Mouse (Mus musculus) CH12.LX (cell line): ENCODE results near the gene Mllt3. TPM values are rescaled to one million over a fixed set of nuclear protein-coding genes. Genes with fewer than 3 reads are reported as not detected.

Experiments used
- DNase-seq: peaks from one replicate; pipeline ENCODE4 v3.0.0-alpha.2; 2013; ENCODE audit errors: extremely low read depth
- H3K27ac ChIP-seq: 2 replicates; pipeline ENCODE4 v1.5.1; 2012; ENCODE audit warnings: low read depth, mild to moderate bottlenecking, control low read depth, moderate library complexity; ENCODE audit not compliant: insufficient read depth
- H3K27me3 ChIP-seq: replicated peaks from 2 replicates; pipeline ENCODE3; 2012; ENCODE audit warnings: inconsistent platforms
- H3K36me3 ChIP-seq, 2 experiments: replicated peaks in 1 of 2; 2 replicates each; pipeline versions ENCODE3 to v1.6.1; 2012; ENCODE audit warnings: inconsistent platforms in 1 of 2, low read length in 1 of 2, mild to moderate bottlenecking in 1 of 2, mixed read lengths in 1 of 2, moderate library complexity in 1 of 2; ENCODE audit not compliant: control insufficient read depth in 1 of 2, insufficient read depth in 1 of 2
- H3K4me1 ChIP-seq, 2 experiments: 2 replicates each; pipeline ENCODE4 v1.6.1; 2012; ENCODE audit warnings: inconsistent platforms in 1 of 2, moderate library complexity in 1 of 2; ENCODE audit not compliant: insufficient read depth in 2 of 2, control insufficient read depth in 1 of 2
- H3K4me2 ChIP-seq: 2 replicates; pipeline ENCODE4 v1.6.1; 2012; ENCODE audit warnings: low read depth, mild to moderate bottlenecking, control low read depth; ENCODE audit not compliant: poor library complexity, insufficient read depth, severe bottlenecking
- H3K4me3 ChIP-seq, 3 experiments: fragments of 150-350 bp in 1 of 3; sonication (generic) in 1 of 3; replicated peaks in 1 of 3; 2 replicates each; pipeline versions ENCODE3 to v1.5.1; 2011 to 2012; ENCODE audit warnings: low read depth in 2 of 3, low read length in 2 of 3, mild to moderate bottlenecking in 2 of 3, moderate library complexity in 2 of 3, control low read depth in 1 of 3, improper control_type of control experiment in 1 of 3, inconsistent platforms in 1 of 3, mixed read lengths in 1 of 3; ENCODE audit not compliant: poor library complexity in 1 of 3
- H3K79me2 ChIP-seq: replicated peaks from 2 replicates; pipeline ENCODE4 v1.6.1; 2012; ENCODE audit warnings: mild to moderate bottlenecking, moderate library complexity; ENCODE audit not compliant: control insufficient read depth, poor library complexity, insufficient read depth, severe bottlenecking; ENCODE audit errors: extremely low read depth
- H3K9ac ChIP-seq: 2 replicates; pipeline ENCODE4 v1.6.1; 2012; ENCODE audit warnings: low read depth, mild to moderate bottlenecking, control low read depth, moderate library complexity; ENCODE audit not compliant: insufficient read depth
- H3K9me3 ChIP-seq: replicated peaks from 2 replicates; pipeline ENCODE3; 2012; ENCODE audit warnings: low read length, inconsistent platforms, mixed read lengths
- BHLHE40 ChIP-seq: IDR thresholded peaks from 2 replicates; pipeline ENCODE4 v1.6.1; 2011; ENCODE audit warnings: mild to moderate bottlenecking, low read depth, low read length, improper control_type of control experiment
- CHD2 ChIP-seq: IDR thresholded peaks from 2 replicates; pipeline ENCODE4 v1.6.1; 2011; ENCODE audit warnings: low read length, improper control_type of control experiment
- CTCF ChIP-seq, 2 experiments: IDR thresholded peaks in 1 of 2; conservative IDR thresholded peaks in 1 of 2; 2 replicates each; pipeline ENCODE4 v1.5.1; 2011 to 2012; ENCODE audit warnings: low read depth in 2 of 2, low read length in 2 of 2, improper control_type of control experiment in 1 of 2, inconsistent platforms in 1 of 2, mild to moderate bottlenecking in 1 of 2, moderate library complexity in 1 of 2
- E2F4 ChIP-seq: IDR thresholded peaks from 2 replicates; pipeline ENCODE4 v1.6.1; 2011; ENCODE audit warnings: low read depth, low read length, improper control_type of control experiment; ENCODE audit not compliant: insufficient replicate concordance
- ELF1 ChIP-seq: IDR thresholded peaks from 2 replicates; pipeline ENCODE4 v1.6.1; 2014; ENCODE audit warnings: low read depth, mild to moderate bottlenecking, inconsistent platforms, low read length, improper control_type of control experiment
- EP300 ChIP-seq: IDR thresholded peaks from 2 replicates; pipeline ENCODE4 v1.6.1; 2011; ENCODE audit warnings: low read length, improper control_type of control experiment
- ETS1 ChIP-seq: conservative IDR thresholded peaks from 2 replicates; pipeline ENCODE4 v1.6.1; 2012; ENCODE audit warnings: low read depth, mild to moderate bottlenecking, inconsistent platforms, low read length, improper control_type of control experiment, moderate library complexity
- GABPA ChIP-seq: IDR thresholded peaks from 2 replicates; pipeline ENCODE4 v1.6.1; 2012; ENCODE audit warnings: low read depth, low read length, improper control_type of control experiment, inconsistent platforms; ENCODE audit not compliant: insufficient replicate concordance
- HCFC1 ChIP-seq: IDR thresholded peaks from 2 replicates; pipeline ENCODE4 v1.6.1; 2012; ENCODE audit warnings: low read depth, mild to moderate bottlenecking, inconsistent platforms, low read length, improper control_type of control experiment
- IRF4 ChIP-seq: IDR thresholded peaks from 2 replicates; pipeline ENCODE4 v1.6.1; 2014; ENCODE audit warnings: low read depth, mild to moderate bottlenecking, inconsistent platforms, low read length, improper control_type of control experiment
- JUN ChIP-seq: IDR thresholded peaks from 2 replicates; pipeline ENCODE4 v1.6.1; 2011; ENCODE audit warnings: low read depth, mild to moderate bottlenecking, low read length, improper control_type of control experiment, moderate library complexity; ENCODE audit not compliant: insufficient read depth
- MAX ChIP-seq: IDR thresholded peaks from 2 replicates; pipeline ENCODE4 v1.6.1; 2011; ENCODE audit warnings: low read length, improper control_type of control experiment
- MAZ ChIP-seq: IDR thresholded peaks from 2 replicates; pipeline ENCODE4 v1.6.1; 2012; ENCODE audit warnings: low read depth, mild to moderate bottlenecking, inconsistent platforms, low read length, improper control_type of control experiment, moderate library complexity
- MEF2A ChIP-seq: IDR thresholded peaks from 2 replicates; pipeline ENCODE4 v1.6.1; 2014; ENCODE audit warnings: low read depth, mild to moderate bottlenecking, inconsistent platforms, low read length, improper control_type of control experiment, borderline replicate concordance
- MXI1 ChIP-seq: IDR thresholded peaks from 2 replicates; pipeline ENCODE4 v1.6.1; 2011; ENCODE audit warnings: mild to moderate bottlenecking, low read depth, low read length, improper control_type of control experiment
- MYC ChIP-seq: IDR thresholded peaks from 2 replicates; pipeline ENCODE4 v1.6.1; 2011; ENCODE audit warnings: low read depth, mild to moderate bottlenecking, improper control_type of control experiment, low read length
- NELFE ChIP-seq: IDR thresholded peaks from 2 replicates; pipeline ENCODE4 v1.6.1; 2011; ENCODE audit warnings: low read depth, low read length, improper control_type of control experiment
- NRF1 ChIP-seq: IDR thresholded peaks from 2 replicates; pipeline ENCODE4 v1.6.1; 2014; ENCODE audit warnings: low read depth, mild to moderate bottlenecking, inconsistent platforms, low read length, improper control_type of control experiment, moderate library complexity
- PAX5 ChIP-seq: IDR thresholded peaks from 2 replicates; pipeline ENCODE4 v1.6.1; 2012; ENCODE audit warnings: low read length, inconsistent platforms, mixed read lengths
- POLR2AphosphoS2 ChIP-seq: IDR thresholded peaks from 2 replicates; pipeline ENCODE4 v1.6.1; 2011; ENCODE audit warnings: low read depth, low read length, improper control_type of control experiment
- RCOR1 ChIP-seq: conservative IDR thresholded peaks from 2 replicates; pipeline ENCODE4 v1.6.1; 2012; ENCODE audit warnings: low read depth, mild to moderate bottlenecking, inconsistent platforms, low read length, improper control_type of control experiment
- SIN3A ChIP-seq: IDR thresholded peaks from 2 replicates; pipeline ENCODE4 v1.6.1; 2012; ENCODE audit warnings: low read length, improper control_type of control experiment, inconsistent platforms
- TCF12 ChIP-seq: IDR thresholded peaks from 2 replicates; pipeline ENCODE4 v1.6.1; 2014; ENCODE audit warnings: low read depth, mild to moderate bottlenecking, inconsistent platforms, low read length, improper control_type of control experiment
- UBTF ChIP-seq: IDR thresholded peaks from 2 replicates; pipeline ENCODE4 v1.6.1; 2012; ENCODE audit warnings: low read depth, mild to moderate bottlenecking, inconsistent platforms, low read length, improper control_type of control experiment, moderate library complexity
- USF1 ChIP-seq: IDR thresholded peaks from 2 replicates; pipeline ENCODE4 v1.6.1; 2014; ENCODE audit warnings: low read depth, mild to moderate bottlenecking, inconsistent platforms, low read length, improper control_type of control experiment
- USF2 ChIP-seq: conservative IDR thresholded peaks from 2 replicates; pipeline ENCODE4 v1.6.1; 2011; ENCODE audit warnings: low read depth, low read length, improper control_type of control experiment
- ZC3H11A ChIP-seq: IDR thresholded peaks from 2 replicates; pipeline ENCODE4 v1.6.1; 2012; ENCODE audit warnings: low read depth, mild to moderate bottlenecking, inconsistent platforms, low read length, improper control_type of control experiment
- ZMIZ1 ChIP-seq: IDR thresholded peaks from 2 replicates; pipeline ENCODE4 v1.6.1; 2012; ENCODE audit warnings: low read depth, mild to moderate bottlenecking, inconsistent platforms, low read length, improper control_type of control experiment
- ZNF384 ChIP-seq: IDR thresholded peaks from 2 replicates; pipeline ENCODE4 v1.6.1; 2012; ENCODE audit warnings: low read depth, low read length, improper control_type of control experiment, inconsistent platforms
- dilution Hi-C: fragments of 300-500 bp; cut with MboI; formaldehyde crosslinking; loops from 2 replicates; pipeline ENCODE4 v1.14.3; 2020; ENCODE audit warnings: low sequenced_read_pairs; ENCODE audit not compliant: extremely low pct_unique_long_range_greater_than_20kb, extremely low pct_ligation_motif_present
- in situ Hi-C: fragments of 300-500 bp; cut with MboI; formaldehyde crosslinking; loops from 3 replicates; pipeline ENCODE4 v1.14.3; 2019; ENCODE audit warnings: low sequenced_read_pairs, low pct_ligation_motif_present, low pct_unique_long_range_greater_than_20kb, mixed read lengths
- polyA plus RNA-seq: library from polyadenylated mRNA; unstranded; fragments of >175 nt; gene quantifications from 2 replicates; pipeline ENCODE4 v1.2.1, GENCODE M21; 2012; ENCODE audit warnings: low read depth; ENCODE audit not compliant: insufficient read length
- total RNA-seq, 2 experiments: library from RNA; depleted of rRNA; stranded (reverse); fragments of 300-350 nt in 1 of 2; fragments of >200 nt in 1 of 2; gene quantifications; 2 replicates each; pipeline ENCODE4 v1.2.3; 2012 to 2014

The Mllt3 gene
- total and polyA plus RNA-seq, 3 experiments = 8.3 to 20.9 (median 10.1) TPM

DNA sequence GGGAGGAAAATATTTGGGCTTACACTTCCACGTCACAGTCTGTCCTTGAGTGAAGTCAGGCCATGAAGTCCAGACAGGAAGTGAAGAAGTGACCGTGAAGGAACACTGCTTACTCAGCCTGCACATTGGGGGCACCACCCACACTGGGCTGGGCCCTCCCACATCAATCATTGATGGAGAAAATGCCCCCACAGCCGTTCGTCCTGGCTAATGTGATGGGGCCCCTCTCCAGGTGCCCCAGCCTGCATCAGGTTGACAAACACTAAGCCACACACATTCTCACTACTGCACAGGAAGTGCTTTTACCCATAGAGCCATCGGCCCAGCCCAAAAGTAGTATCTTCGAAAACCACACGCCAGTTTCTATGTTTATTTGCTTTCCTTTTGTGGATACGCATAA is 13.1 kb upstream of the Mllt3 start (continued):
- TF ChIP-seq JUN (no peak), RCOR1 (peak; percentile 48; the same call in 1 of the 2 replicates), UBTF (no peak), ZMIZ1 (no peak), ELF1 (peak; percentile 14; the same call in 1 of the 2 replicates), ZNF384 (no peak), MYC (no peak), MXI1 (no peak)

- no peak overlapping the region for H3K27ac ChIP-seq
- DNase-seq = no peak
- H3K4me2 ChIP-seq = no peak overlapping the region
- H3K4me1 ChIP-seq = peaks cover 2 to 8% of the 10 kb centered on the region in 2 experiments; a peak in 2 of 4 replicates
- in situ Hi-C loops (loop anchor here (25.0 kb wide), 2 partner anchors 292 to 683 kb away; no protein-coding TSS in a partner anchor), dilution Hi-C loops (no loop called here)
- H3K27me3 ChIP-seq = no peaks in the 10 kb centered on the region
- TF ChIP-seq ZMIZ1 = no peak
- TF ChIP-seq BHLHE40 = no peak
- no peak for TF ChIP-seq USF1
- H3K9ac ChIP-seq = no peak overlapping the region
- no peaks in the 10 kb centered on the region for H3K36me3 ChIP-seq
- H3K4me3 ChIP-seq = no peak overlapping the region
- H3K9me3 ChIP-seq = no peaks in the 10 kb centered on the region
- H3K79me2 ChIP-seq = no peaks in the 10 kb centered on the region
Observed at GRCm38 (mm10) chr4:88045151-88045550, 12.0 kb upstream of the Mllt3 start.

GRCm38 (mm10) chr4:88035361-88035760 is 2.2 kb upstream of the Mllt3 start:
- no peak overlapping the region for H3K27ac ChIP-seq
- dilution Hi-C loops (no loop called here), in situ Hi-C loops (loop anchor here (25.0 kb wide), 2 partner anchors 302 to 673 kb away; no protein-coding TSS in a partner anchor)
- peaks cover 9% of the 10 kb centered on the region for H3K9me3 ChIP-seq
- H3K4me1 ChIP-seq = peaks cover 0 to 16% of the 10 kb centered on the region in 2 experiments; a peak in 2 of 4 replicates
- H3K4me2 ChIP-seq = peak overlapping the region; percentile 100
- no peak overlapping the region for H3K9ac ChIP-seq
- DNase-seq = peak; percentile 73
- no peaks in the 10 kb centered on the region; the same call in 1 of the 2 replicates for H3K79me2 ChIP-seq
- H3K36me3 ChIP-seq = peaks cover 0 to 11% of the 10 kb centered on the region in 2 experiments
- H3K4me3 ChIP-seq = peak overlapping the region in 2 of 3 experiments; percentile 47 to 68
- no peaks in the 10 kb centered on the region for H3K27me3 ChIP-seq
- no peak for TF ChIP-seq E2F4
- TF ChIP-seq PAX5 = no peak
- TF ChIP-seq EP300 = no peak
- TF ChIP-seq ZMIZ1 = no peak
- no peak for TF ChIP-seq ETS1
- no peak for TF ChIP-seq HCFC1
- TF ChIP-seq IRF4 = peak; percentile 35; the same call in 1 of the 2 replicates
- peak; percentile 47 to 88 for TF ChIP-seq CTCF (conservative IDR thresholded peaks at IDR 0.05 in 1 of 2, IDR thresholded peaks at IDR 0.05 in 1 of 2; ENCODE audit: low read depth in 2 of 2, low read length in 2 of 2)
- no peak for TF ChIP-seq NRF1
- TF ChIP-seq USF1 = no peak
- TF ChIP-seq MAZ = 0 out of 2 replicates have a peak, but pooled peaks have one; percentile 54
- TF ChIP-seq ZNF384 = 0 out of 2 replicates have a peak, but pooled peaks have one; percentile 30
- TF ChIP-seq MEF2A = no peak
- TF ChIP-seq TCF12 = no peak
- TF ChIP-seq ZC3H11A = peak; percentile 65
- TF ChIP-seq CHD2 = peak; percentile 62
- peak; percentile 89; the same call in 1 of the 2 replicates for TF ChIP-seq SIN3A
- TF ChIP-seq MAX = peak; percentile 87
- TF ChIP-seq GABPA = no peak
- TF ChIP-seq MYC = peak; percentile 92
- TF ChIP-seq USF2 = no peak
- TF ChIP-seq RCOR1 = no peak
- no peak for TF ChIP-seq POLR2AphosphoS2
- TF ChIP-seq NELFE = no peak; the same call in 1 of the 2 replicates
